Mouse (Mus musculus): ENCODE data around the gene Txnrd1. TPM values are rescaled to one million over a fixed set of nuclear protein-coding genes. Genes with fewer than 3 reads are reported as not detected.
A peak's percentile ranks its signal among the peaks of the same experiment; 100 is the strongest.

Txnrd1 gene
- polyA plus RNA-seq (2012; rRNA removed) (23.5 and 33.6 TPM in 2 replicates), polyA plus RNA-seq (2014; fragmentation: Nextera tagmentation; extraction: Ambion mirVana) (44.6 and 53.1 TPM in 2 replicates)

GRCm38 (mm10) chr10:82833926-82834325, at the start of gene Txnrd1:
Txnrd1 (plus strand) TSS chr10:82833951.
- no peaks in the 10 kb centered on the region for H3K36me3 ChIP-seq (replicated peaks; ENCODE audit: control insufficient read depth, insufficient read depth, low read depth)
- ATAC-seq (ENCODE audit: insufficient read depth) (no peak), DNase-seq (ENCODE audit: low read depth in 3 of 3, low spot score in 3 of 3) (no peak)
- no peak within 1 kb of the TSS for H3K4me2 ChIP-seq (ENCODE audit: low read depth)
- H3K9ac ChIP-seq (replicated peaks): no peak within 1 kb of the TSS
- H3K4me3 ChIP-seq (ENCODE audit: insufficient read depth in 1 of 2, low read depth in 2 of 2, low read length in 2 of 2): no peak within 1 kb of the TSS
- no peaks in the 10 kb centered on the region for H3K4me1 ChIP-seq (replicated peaks; ENCODE audit: control insufficient read depth in 2 of 2, insufficient read depth in 2 of 2, low read length in 1 of 2)
- 66% methylated on average over 9 of the region's 9 CpGs for WGBS (ENCODE audit: insufficient replicate concordance)
- TF ChIP-seq EP300 (IDR thresholded peaks at IDR 0.05; ENCODE audit: low read depth) (no peak), CTCF (IDR thresholded peaks at IDR 0.05; ENCODE audit: low read depth) (no peak)
- H3K27me3 ChIP-seq (ENCODE audit: control insufficient read depth, insufficient read depth, low read length): no peaks in the 10 kb centered on the region
- no peaks in the 10 kb centered on the region for H3K9me3 ChIP-seq (ENCODE audit: control insufficient read depth, low read length)
- H3K27ac ChIP-seq: no peak within 1 kb of the TSS

- no peak overlapping the region for H3K9ac ChIP-seq (replicated peaks)
- H3K4me3 ChIP-seq (ENCODE audit: insufficient read depth in 1 of 2, low read depth in 2 of 2, low read length in 2 of 2): no peak overlapping the region
- DNase-seq (ENCODE audit: low read depth in 3 of 3, low spot score in 3 of 3) (no peak), ATAC-seq (ENCODE audit: insufficient read depth) (no peak)
- H3K36me3 ChIP-seq (replicated peaks; ENCODE audit: control insufficient read depth, insufficient read depth, low read depth): no peaks in the 10 kb centered on the region
- no peak overlapping the region for H3K4me2 ChIP-seq (ENCODE audit: low read depth)
- H3K4me1 ChIP-seq (replicated peaks; ENCODE audit: control insufficient read depth in 2 of 2, insufficient read depth in 2 of 2, low read length in 1 of 2): no peaks in the 10 kb centered on the region; a peak in 1 of 4 replicates
- no peaks in the 10 kb centered on the region for H3K27me3 ChIP-seq (ENCODE audit: control insufficient read depth, insufficient read depth, low read length)
- no peak overlapping the region for H3K27ac ChIP-seq
- H3K9me3 ChIP-seq (ENCODE audit: control insufficient read depth, low read length): no peaks in the 10 kb centered on the region
- TF ChIP-seq EP300 (IDR thresholded peaks at IDR 0.05; ENCODE audit: low read depth) (no peak), CTCF (IDR thresholded peaks at IDR 0.05; ENCODE audit: low read depth) (no peak)
Observed at GRCm38 (mm10) chr10:82789181-82789580, 44.6 kb upstream of the Txnrd1 start.

GRCm38 (mm10) chr10:82790504-82790903, 43.2 kb upstream of the Txnrd1 start:
- no peak for TF ChIP-seq CTCF (IDR thresholded peaks at IDR 0.05; ENCODE audit: low read depth)
- no peak for TF ChIP-seq EP300 (IDR thresholded peaks at IDR 0.05; ENCODE audit: low read depth)
- Histone ChIP-seq H3K4me2 (ENCODE audit: low read depth) (no peak overlapping the region), H3K4me1 (replicated peaks; ENCODE audit: control insufficient read depth in 2 of 2, insufficient read depth in 2 of 2, low read length in 1 of 2) (peaks cover 0 to 4% of the 10 kb centered on the region in 2 experiments; a peak in 3 of 4 replicates), H3K4me3 (ENCODE audit: insufficient read depth in 1 of 2, low read depth in 2 of 2, low read length in 2 of 2) (no peak overlapping the region), H3K9ac (replicated peaks) (no peak overlapping the region), H3K36me3 (replicated peaks; ENCODE audit: control insufficient read depth, insufficient read depth, low read depth) (no peaks in the 10 kb centered on the region), H3K9me3 (ENCODE audit: control insufficient read depth, low read length) (no peaks in the 10 kb centered on the region), H3K27ac (no peak overlapping the region), H3K27me3 (ENCODE audit: control insufficient read depth, insufficient read depth, low read length) (no peaks in the 10 kb centered on the region)
- DNase-seq (ENCODE audit: low read depth in 3 of 3, low spot score in 3 of 3) (no peak), ATAC-seq (ENCODE audit: insufficient read depth) (no peak)
- 62% methylated on average over 5 of the region's 5 CpGs for whole genome bisulfite sequencing (ENCODE audit: insufficient replicate concordance)

GRCm38 (mm10) chr10:82791713-82792112, 42.0 kb upstream of the Txnrd1 start:
- Histone ChIP-seq H3K4me3 (ENCODE audit: insufficient read depth in 1 of 2, low read depth in 2 of 2, low read length in 2 of 2) (no peak overlapping the region), H3K4me2 (ENCODE audit: low read depth) (no peak overlapping the region), H3K9me3 (ENCODE audit: control insufficient read depth, low read length) (no peaks in the 10 kb centered on the region), H3K27ac (no peak overlapping the region), H3K4me1 (replicated peaks; ENCODE audit: control insufficient read depth in 2 of 2, insufficient read depth in 2 of 2, low read length in 1 of 2) (peaks cover 0 to 7% of the 10 kb centered on the region in 2 experiments; a peak in 3 of 4 replicates), H3K36me3 (replicated peaks; ENCODE audit: control insufficient read depth, insufficient read depth, low read depth) (no peaks in the 10 kb centered on the region), H3K9ac (replicated peaks) (no peak overlapping the region), H3K27me3 (ENCODE audit: control insufficient read depth, insufficient read depth, low read length) (no peaks in the 10 kb centered on the region)
- 78% methylated on average over 3 of the region's 3 CpGs for WGBS (ENCODE audit: insufficient replicate concordance)
- no peak for DNase-seq (ENCODE audit: low read depth in 3 of 3, low spot score in 3 of 3)
- no peak for ATAC-seq (ENCODE audit: insufficient read depth)
- peak; percentile 41 for TF ChIP-seq CTCF (IDR thresholded peaks at IDR 0.05; ENCODE audit: low read depth)
- TF ChIP-seq EP300 (IDR thresholded peaks at IDR 0.05; ENCODE audit: low read depth): no peak

GRCm38 (mm10) chr10:82792311-82792710, 41.4 kb upstream of the Txnrd1 start:
- no peak overlapping the region for H3K9ac ChIP-seq (replicated peaks)
- H3K27me3 ChIP-seq (ENCODE audit: control insufficient read depth, insufficient read depth, low read length): no peaks in the 10 kb centered on the region
- peaks cover 0 to 11% of the 10 kb centered on the region in 2 experiments; a peak in 3 of 4 replicates for H3K4me1 ChIP-seq (replicated peaks; ENCODE audit: control insufficient read depth in 2 of 2, insufficient read depth in 2 of 2, low read length in 1 of 2)
- no peak for DNase-seq (ENCODE audit: low read depth in 3 of 3, low spot score in 3 of 3)
- H3K4me2 ChIP-seq (ENCODE audit: low read depth): no peak overlapping the region
- WGBS (ENCODE audit: insufficient replicate concordance): 46% methylated on average over 2 of the region's 2 CpGs
- TF ChIP-seq EP300 (IDR thresholded peaks at IDR 0.05; ENCODE audit: low read depth): no peak
- TF ChIP-seq CTCF (IDR thresholded peaks at IDR 0.05; ENCODE audit: low read depth): no peak
- H3K27ac ChIP-seq: no peak overlapping the region
- H3K36me3 ChIP-seq (replicated peaks; ENCODE audit: control insufficient read depth, insufficient read depth, low read depth): no peaks in the 10 kb centered on the region
- no peaks in the 10 kb centered on the region for H3K9me3 ChIP-seq (ENCODE audit: control insufficient read depth, low read length)
- H3K4me3 ChIP-seq (ENCODE audit: insufficient read depth in 1 of 2, low read depth in 2 of 2, low read length in 2 of 2): no peak overlapping the region
- ATAC-seq (ENCODE audit: insufficient read depth): 0 out of 2 replicates have a peak, but pooled peaks have one; percentile 38

Measured in liver, embryonic 14.5 days (tissue).